Mouse (Mus musculus) retina, embryonic 14.5 days (tissue): ENCODE data around the gene Cog5.
"Not testable (repeated sequence)": the region's sequence is repeated elsewhere in the genome, so short reads cannot be mapped to it uniquely, and the experiment has no call there.

Experiments used
- DNase-seq: peaks from one replicate; pipeline ENCODE4 v3.0.0-alpha.2; 2015; ENCODE audit warnings: low spot score

Cog5 gene

DNA sequence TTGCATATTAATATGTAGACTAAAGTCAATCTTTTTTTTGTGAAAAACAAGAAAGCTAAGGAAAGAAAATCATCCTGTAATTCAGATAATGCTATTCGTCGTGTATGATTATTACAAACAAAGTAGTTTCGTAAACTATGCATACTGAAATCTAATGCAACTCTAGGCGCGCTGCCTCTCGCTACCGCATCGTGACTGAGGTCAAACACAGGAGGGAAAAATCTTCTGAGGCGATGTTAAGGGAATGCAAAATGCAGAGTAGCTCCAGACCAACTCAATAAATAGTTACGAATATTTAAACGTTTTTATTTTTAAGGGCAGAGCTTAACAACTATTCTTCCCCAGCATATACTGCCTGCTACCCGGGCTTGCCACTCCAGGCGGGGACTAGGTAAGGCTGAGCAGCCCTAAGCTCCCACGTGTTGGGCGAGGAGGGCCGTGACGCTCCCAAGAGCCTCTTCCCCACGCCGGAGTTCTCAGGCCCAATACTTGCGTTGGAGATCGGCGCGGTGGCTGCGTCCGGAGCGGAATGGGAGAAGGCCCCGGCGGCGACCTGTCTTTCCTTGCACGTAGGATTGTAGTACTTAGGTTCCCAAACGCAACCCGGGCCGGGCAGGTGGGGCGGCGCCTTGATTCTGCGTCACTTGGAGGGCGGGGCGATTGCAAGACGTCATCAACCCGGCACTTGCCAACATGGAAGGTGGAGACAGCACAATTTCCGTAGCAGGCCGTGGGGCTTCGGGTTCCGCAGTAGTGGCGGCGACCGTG is at the start of gene Cog5, which contains the start of gene Dus4l:
TSS of gene Cog5 (plus strand) at position 673 of the 768 bp plus-strand sequence.
TSS of gene Dus4l (minus strand) at position 630 of the 768 bp plus-strand sequence.
- peak; percentile 94 for DNase-seq

DNA sequence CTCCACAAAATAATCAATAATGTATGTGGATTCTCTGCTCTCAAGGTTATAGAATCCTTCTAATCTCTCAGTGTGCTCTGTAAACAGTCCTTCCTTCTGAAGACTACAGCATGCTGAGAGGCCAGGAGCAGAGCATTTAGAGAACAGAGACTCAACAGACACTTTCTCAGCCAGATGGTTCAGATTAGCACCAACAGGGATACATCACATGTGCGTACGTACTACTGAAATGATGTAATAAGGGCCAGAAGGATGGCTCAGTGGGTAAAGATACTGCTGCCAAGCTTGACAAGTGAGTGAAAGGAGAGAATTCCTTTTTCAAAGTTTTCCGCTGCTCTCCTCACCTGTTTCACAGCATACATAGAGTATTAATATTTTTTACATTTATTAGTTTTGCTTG is 49.8 kb upstream of the Cog5 start:
- no peak for DNase-seq

DNA sequence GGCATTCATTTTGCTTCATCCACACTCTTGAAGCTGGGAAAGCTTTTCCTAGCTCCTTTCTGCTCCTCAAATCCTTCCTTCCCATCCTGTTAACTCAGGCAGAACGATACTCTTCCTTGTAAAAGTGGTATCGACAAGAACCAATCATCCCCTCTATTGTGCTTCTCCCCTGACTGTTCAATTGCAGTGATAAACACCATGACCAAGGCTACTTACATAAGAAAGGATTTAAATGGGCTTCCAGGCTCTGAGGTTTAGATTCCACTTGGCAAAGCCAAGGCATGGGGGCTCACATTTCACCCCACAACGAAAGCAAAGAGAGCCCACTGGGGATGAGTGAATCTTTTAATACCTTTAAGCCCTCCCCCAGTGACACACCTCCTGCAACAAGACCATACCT is 46.5 kb upstream of the Cog5 start:
- DNase-seq = no peak

DNA sequence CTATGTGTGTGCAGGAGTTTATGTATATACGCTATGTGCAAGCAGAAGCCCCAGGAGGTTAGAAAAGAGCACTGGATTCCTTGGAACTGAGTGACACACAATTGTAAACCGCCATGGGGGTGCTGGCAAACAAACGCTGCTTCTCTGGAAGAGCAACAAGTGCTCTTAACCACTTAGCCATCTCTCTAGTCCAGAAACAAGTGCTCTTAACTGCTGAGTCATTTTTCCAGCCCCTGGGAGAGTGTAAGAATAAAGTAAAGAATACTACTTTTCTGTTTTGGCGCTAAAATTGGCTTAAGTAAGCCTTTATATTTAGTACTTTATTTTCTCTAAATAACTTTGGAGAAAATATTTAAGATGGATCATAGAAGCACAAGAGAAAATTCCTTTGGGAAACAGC is 41.3 kb upstream of the Cog5 start:
- no peak for DNase-seq

GRCm38 (mm10) chr12:31620106-31620505 is 34.6 kb upstream of the Cog5 start:
- DNase-seq = no peak

GRCm38 (mm10) chr12:31625016-31625415 is 29.7 kb upstream of the Cog5 start:
- no peak for DNase-seq

GRCm38 (mm10) chr12:31628396-31628795 is 26.3 kb upstream of the Cog5 start:
- DNase-seq = not testable (repeated sequence)

DNA sequence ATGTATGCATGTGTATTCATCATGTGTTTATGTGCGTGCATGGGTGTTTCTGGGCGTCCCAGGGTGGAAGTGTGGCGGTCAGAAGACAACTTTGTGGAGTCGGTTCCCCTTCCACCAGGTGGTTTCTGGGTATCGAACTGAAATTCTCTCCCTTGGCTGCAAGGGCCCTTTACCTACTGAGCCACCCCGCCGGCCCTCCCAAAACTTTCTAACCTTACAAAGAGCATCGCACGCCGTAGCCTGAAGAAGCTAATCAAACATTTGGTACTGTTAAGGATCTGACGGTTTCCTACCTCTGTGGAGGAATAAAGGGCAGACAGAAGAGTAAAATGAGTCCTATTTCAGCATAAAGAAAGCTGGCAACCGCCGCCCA is 20.7 kb upstream of the Cog5 start:
- DNase-seq = peak; percentile 59

- DNase-seq = peak; percentile 80
These were observed 20.1 kb upstream of the Cog5 start, which contains the start of gene Bcap29 for GRCm38 (mm10) chr12:31634343-31635239. Bcap29 (minus strand) TSS chr12:31634658.

- DNase-seq = no peak
These were observed 19.4 kb upstream of the Cog5 start for GRCm38 (mm10) chr12:31635240-31635607.

GRCm38 (mm10) chr12:31653611-31654010 is 1.1 kb upstream of the Cog5 start:
- DNase-seq = no peak

DNA sequence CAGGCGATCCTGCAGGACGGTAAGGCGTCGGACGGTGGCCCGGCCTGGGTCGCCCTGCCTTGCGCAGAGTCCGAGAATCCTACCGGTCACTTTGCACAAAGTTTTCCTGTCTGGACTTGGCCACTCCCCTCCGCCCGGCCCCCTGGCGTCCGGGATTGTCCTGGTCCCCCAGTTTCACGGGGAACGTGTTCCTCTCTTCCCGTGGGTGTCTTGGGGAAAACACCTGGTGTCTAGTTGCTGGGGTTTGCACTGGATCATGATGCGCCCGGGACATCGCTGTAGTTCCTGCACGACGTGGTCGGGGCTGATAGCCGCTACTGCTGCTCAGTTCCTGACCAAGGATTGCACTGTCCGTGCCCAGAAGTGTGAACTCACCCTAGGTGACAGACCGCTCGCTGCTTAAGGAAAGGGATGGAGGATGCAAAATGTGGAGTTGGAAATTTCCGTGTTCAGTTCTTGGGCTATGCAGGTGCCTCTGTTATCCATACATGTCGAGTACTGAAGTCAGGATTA is 352 bp downstream of the Cog5 start:
- no peak for DNase-seq

GRCm38 (mm10) chr12:31656841-31657240 is 2.2 kb downstream of the Cog5 start:
- no peak for DNase-seq

DNA sequence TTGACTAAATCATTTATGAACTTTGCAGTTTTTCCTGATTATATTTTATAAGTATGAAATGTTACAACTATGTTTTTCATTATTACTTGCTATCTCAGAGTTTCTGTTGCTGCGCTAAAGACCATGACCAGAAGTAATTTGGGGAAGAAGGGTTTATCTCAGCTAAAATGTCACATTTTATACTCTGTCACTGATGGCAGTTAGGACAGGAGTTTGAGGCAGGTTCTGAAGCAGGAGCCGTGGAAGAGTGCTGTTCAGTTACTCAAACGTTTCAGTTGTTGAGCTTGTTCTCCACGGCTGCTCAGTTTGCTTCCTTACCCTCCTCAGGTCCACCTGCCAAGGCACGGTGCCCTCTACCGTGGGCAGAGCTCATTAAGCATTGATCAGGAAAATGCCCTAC is 11.3 kb downstream of the Cog5 start:
- DNase-seq = no peak

GRCm38 (mm10) chr12:31667187-31667586 is 12.5 kb downstream of the Cog5 start:
- no peak for DNase-seq

DNA sequence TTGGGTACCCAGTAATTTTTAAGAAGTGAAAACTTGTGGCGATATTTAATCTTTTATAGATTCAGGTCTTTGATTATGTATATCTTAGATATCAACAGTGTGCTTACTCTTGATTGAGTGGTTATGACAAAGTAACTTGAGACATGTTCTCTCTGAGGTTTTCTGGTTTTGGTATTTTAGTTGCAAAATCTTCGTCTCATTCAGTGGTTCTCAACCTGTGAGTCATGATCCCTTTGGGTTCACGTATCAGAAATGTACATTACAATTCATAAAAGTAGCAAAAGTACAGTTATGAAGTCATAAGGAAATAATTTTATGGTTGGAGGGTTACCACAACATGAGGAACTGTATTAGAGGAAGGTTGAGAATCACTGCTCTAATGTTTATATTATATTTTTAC is 32.0 kb downstream of the Cog5 start:
- no peak for DNase-seq

GRCm38 (mm10) chr12:31693278-31693677 is 38.6 kb downstream of the Cog5 start:
- no peak for DNase-seq

DNA sequence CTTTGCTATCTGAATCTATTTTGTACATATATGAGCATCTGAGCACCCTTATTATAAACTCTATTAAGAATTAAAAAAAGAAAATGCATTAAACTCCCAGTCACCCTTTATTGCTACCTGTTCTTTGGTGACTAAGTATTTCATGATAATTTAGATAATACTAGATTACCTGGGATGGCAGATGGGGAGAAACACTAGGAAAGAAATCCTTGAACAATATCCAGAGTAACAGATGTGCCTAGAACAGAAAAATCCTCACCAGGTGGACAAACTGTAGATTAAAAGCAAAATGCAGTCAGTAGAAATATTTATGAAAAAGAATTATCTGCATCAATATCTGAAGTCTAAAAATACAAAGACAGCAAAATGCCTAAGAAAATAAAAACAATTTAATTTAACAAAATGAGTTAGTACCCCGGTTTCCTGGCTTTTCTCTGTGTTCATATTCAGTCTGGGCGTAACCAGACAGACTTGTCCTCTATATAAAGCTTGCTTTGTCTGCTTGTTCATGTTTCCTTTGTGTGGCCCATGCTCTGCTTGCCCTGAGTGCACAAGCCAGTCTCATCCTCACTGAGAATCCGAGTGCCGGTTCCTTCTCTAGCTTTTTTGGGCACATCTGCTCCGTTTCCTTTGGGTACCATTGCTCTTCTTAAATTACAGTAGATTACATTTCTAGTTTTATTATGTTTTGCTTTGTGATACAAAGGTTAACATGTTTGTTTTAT is 46.1 kb downstream of the Cog5 start:
- no peak for DNase-seq

- no peak for DNase-seq
These were observed 46.7 kb downstream of the Cog5 start for GRCm38 (mm10) chr12:31701411-31701810.

DNA sequence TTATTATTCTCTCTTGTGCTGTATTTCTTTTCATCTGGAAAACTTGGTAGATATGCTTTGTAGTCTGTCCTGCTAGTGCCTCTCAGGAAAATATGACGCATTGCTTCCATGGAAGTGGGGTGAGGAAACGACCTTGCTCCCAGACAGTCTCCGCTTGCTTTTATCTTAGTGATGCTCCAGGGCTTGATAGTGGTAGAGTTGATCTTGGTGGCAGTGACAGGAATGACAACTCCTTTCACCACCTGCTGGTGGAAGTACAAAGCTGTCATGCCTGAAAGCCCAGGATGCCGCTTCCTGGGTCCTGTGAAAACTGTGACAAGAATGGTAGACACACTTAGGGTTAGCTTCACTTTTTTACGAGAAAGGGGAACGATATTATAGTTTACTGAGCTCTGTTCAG is 49.2 kb downstream of the Cog5 start:
- no peak for DNase-seq

- no peak for DNase-seq
These were observed 51.5 kb downstream of the Cog5 start for GRCm38 (mm10) chr12:31706168-31706567.

DNA sequence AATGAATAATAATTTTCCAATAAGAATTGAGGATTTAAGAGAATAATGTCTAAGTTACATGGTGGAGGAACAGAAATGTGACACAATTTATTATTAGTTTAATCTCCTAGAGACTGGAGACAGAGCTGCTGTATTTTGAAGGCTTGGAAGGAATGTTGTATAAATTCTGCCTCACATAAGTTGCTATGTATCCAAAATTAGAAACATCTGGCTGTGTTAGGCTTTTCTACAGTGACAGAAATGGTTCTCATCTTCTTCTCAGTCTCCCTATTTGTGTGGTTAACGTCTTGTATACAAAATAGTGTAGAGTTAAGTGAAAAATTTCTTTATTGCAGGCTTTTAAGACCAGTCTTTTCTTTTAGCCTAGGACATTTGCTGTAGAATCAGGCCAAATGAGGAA is 52.9 kb downstream of the Cog5 start:
- no peak for DNase-seq
